Comparison of ENCODE assay signal across 9 mouse cellular contexts in the genomic region with DNA sequence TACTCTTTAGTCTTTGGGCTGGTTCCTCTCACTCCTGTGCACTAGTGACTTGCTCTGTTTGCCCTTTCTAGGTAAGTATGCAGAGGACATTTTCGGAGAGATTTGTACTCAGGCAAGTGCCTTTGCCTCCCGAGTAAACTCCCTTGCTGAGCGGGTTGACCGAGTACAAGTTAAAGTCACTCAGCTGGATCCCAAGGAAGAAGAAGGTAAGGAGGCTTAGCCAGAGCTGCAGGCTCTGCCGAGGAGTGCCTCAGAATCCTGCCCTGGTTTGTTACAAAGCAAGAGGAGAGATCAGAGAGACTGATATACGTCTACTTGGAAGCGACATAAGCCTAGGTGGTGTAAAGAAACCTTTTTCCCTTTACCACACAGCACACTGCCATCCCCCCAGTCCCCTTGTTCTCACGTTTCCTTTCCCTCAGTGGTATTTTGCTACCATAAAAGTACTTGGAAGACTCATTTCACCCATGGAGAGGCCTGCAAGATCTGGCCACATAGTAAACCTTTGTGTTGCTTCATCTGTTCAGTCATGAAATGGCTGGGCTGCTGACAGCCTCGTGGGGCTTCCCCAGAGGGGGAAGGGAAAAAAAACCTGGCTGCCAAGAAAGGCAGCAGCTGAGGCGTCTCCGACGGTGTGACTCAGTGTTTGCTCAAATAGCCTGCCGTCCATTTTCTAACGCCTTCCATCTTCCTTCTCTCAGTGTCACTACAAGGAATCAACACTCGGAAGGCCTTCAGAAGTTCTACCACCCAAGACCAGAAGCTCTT. TPM values are rescaled to one million over a fixed set of nuclear protein-coding genes. Genes with fewer than 3 reads are reported as not detected.
A peak's percentile ranks its signal among the peaks of the same experiment; 100 is the strongest.
DNase-seq lines count a peak whose midpoint lies in the region; ATAC-seq and TF ChIP-seq lines count a peak whose summit lies in the region.
"Had no signal": no experiment of that assay in that cellular context is flagged by ENCODE, and none has a peak within 500 bp of the region (broad histone marks: within the 10 kb centered on the region; RNA-seq: fewer than 3 reads in every experiment).

No protein-coding gene starts in this region.

- H3K4me2 ChIP-seq in forebrain, embryonic 11.5 days (ENCODE audit: low read depth, low read length, severe bottlenecking), result no peak overlapping the region
- no peak overlapping the region for H3K4me2 ChIP-seq in hindbrain, embryonic 16.5 days (ENCODE audit: low read length)
- H3K4me2 ChIP-seq in lung, embryonic 14.5 days, result peak overlapping the region; percentile 16; the same call in 1 of the 2 replicates

- peaks cover 25% of the 10 kb centered on the region for H3K4me1 ChIP-seq in forebrain, embryonic 10.5 days
- peaks cover 4% of the 10 kb centered on the region; the same call in 1 of the 2 replicates for H3K4me1 ChIP-seq in forebrain, embryonic 11.5 days (replicated peaks; ENCODE audit: control insufficient read depth, insufficient read depth, low read length)
- no peaks in the 10 kb centered on the region for H3K4me1 ChIP-seq in hindbrain, embryonic 16.5 days (ENCODE audit: control insufficient read depth, insufficient read depth, low read depth, low read length)
- H3K4me1 ChIP-seq in lung, embryonic 14.5 days (ENCODE audit: insufficient read depth), result peaks cover 6% of the 10 kb centered on the region; the same call in 1 of the 2 replicates

- WGBS in forebrain, embryonic 10.5 days, result 65% methylated on average over 15 of the region's 15 CpGs
- 63% methylated on average over 15 of the region's 15 CpGs for WGBS in forebrain, embryonic 11.5 days
- WGBS in hindbrain, embryonic 16.5 days, result 48% methylated on average over 15 of the region's 15 CpGs
- WGBS in lung, embryonic 14.5 days, result 22% methylated on average over 15 of the region's 15 CpGs

- no peak for ATAC-seq in forebrain, embryonic 11.5 days (replicated peaks; ENCODE audit: low FRiP score)
- ATAC-seq in hindbrain, embryonic 16.5 days, result no peak
- peak; percentile 74 for ATAC-seq in lung, embryonic 14.5 days (ENCODE audit: insufficient read depth)
- ATAC-seq in megakaryocyte, adult 5-6 weeks (ENCODE audit: poor library complexity, severe bottlenecking), result no peak

- no peak overlapping the region for H3K4me3 ChIP-seq in forebrain, embryonic 10.5 days
- no peak overlapping the region for H3K4me3 ChIP-seq in forebrain, embryonic 11.5 days (ENCODE audit: low read depth, low read length)
- no peak overlapping the region for H3K4me3 ChIP-seq in hindbrain, embryonic 16.5 days (ENCODE audit: low read length)
- no peak overlapping the region for H3K4me3 ChIP-seq in lung, embryonic 14.5 days (ENCODE audit: low read depth, low read length)

- peaks cover 83% of the 10 kb centered on the region for H3K36me3 ChIP-seq in forebrain, embryonic 10.5 days (replicated peaks)
- no peaks in the 10 kb centered on the region; the same call in none of the 2 replicates for H3K36me3 ChIP-seq in forebrain, embryonic 11.5 days (ENCODE audit: control insufficient read depth, insufficient read depth, low read length)
- H3K36me3 ChIP-seq in hindbrain, embryonic 16.5 days (ENCODE audit: control insufficient read depth, insufficient read depth, low read length), result peaks cover 3% of the 10 kb centered on the region
- peaks cover 65% of the 10 kb centered on the region for H3K36me3 ChIP-seq in lung, embryonic 14.5 days (ENCODE audit: insufficient read depth)

- H3K27me3 ChIP-seq in forebrain, embryonic 10.5 days (ENCODE audit: poor library complexity, severe bottlenecking), result no peaks in the 10 kb centered on the region
- no peaks in the 10 kb centered on the region for H3K27me3 ChIP-seq in forebrain, embryonic 11.5 days (ENCODE audit: control insufficient read depth, insufficient read depth, low read length)
- no peaks in the 10 kb centered on the region for H3K27me3 ChIP-seq in hindbrain, embryonic 16.5 days (replicated peaks; ENCODE audit: control insufficient read depth, insufficient read depth, low read length)
- H3K27me3 ChIP-seq in lung, embryonic 14.5 days (ENCODE audit: insufficient read depth, low read length), result no peaks in the 10 kb centered on the region

- no peak overlapping the region for H3K9ac ChIP-seq in forebrain, embryonic 11.5 days (ENCODE audit: low read length)
- H3K9ac ChIP-seq in hindbrain, embryonic 16.5 days (ENCODE audit: low read depth, low read length), result no peak overlapping the region
- H3K9ac ChIP-seq in lung, embryonic 14.5 days, result no peak overlapping the region; the same call in 1 of the 2 replicates

- no peak for DNase-seq in forebrain, embryonic 10.5 days (ENCODE audit: extremely low spot score, low spot score)
- no peak for DNase-seq in forebrain, embryonic 11.5 days (ENCODE audit: low spot score)
- DNase-seq in NIH3T3 (ENCODE audit: low read depth), result peak; percentile 95
- DNase-seq in gastrocnemius, postnatal 10 days, result peak; percentile 54
- DNase-seq in lung, embryonic 14.5 days, result peak; percentile 82
- peak; percentile 72 to 83 for DNase-seq in urinary bladder, postnatal 36 days (ENCODE audit: low spot score in 2 of 2)

- H3K9me3 ChIP-seq in forebrain, embryonic 10.5 days, result no peaks in the 10 kb centered on the region
- no peaks in the 10 kb centered on the region for H3K9me3 ChIP-seq in forebrain, embryonic 11.5 days (ENCODE audit: control insufficient read depth, low read length)
- H3K9me3 ChIP-seq in hindbrain, embryonic 16.5 days (ENCODE audit: control insufficient read depth, low read length), result no peaks in the 10 kb centered on the region
- no peaks in the 10 kb centered on the region for H3K9me3 ChIP-seq in lung, embryonic 14.5 days (ENCODE audit: low read depth, low read length)

- peak overlapping the region; percentile 31; the same call in 1 of the 2 replicates for H3K27ac ChIP-seq in forebrain, embryonic 10.5 days
- H3K27ac ChIP-seq in forebrain, embryonic 11.5 days (ENCODE audit: low read depth, low read length), result no peak overlapping the region
- H3K27ac ChIP-seq in hindbrain, embryonic 16.5 days (ENCODE audit: low read depth, low read length), result peak overlapping the region; percentile 21
- peak overlapping the region; percentile 89 for H3K27ac ChIP-seq in lung, embryonic 14.5 days (ENCODE audit: low read depth)
- H3K27ac ChIP-seq: macrophage had no signal

- no peak for TF ChIP-seq CTCF in lung, embryonic 14.5 days (IDR thresholded peaks at IDR 0.05; ENCODE audit: low read depth)

RNA-seq across cellular contexts. Expression of a gene that starts 26.8 kb away (rescaled TPM):
- 1.2 and 2.5 TPM in 2 replicates for polyA plus RNA-seq in forebrain, embryonic 10.5 days (2016; fragmentation: Nextera tagmentation; extraction: Ambion mirVana)
- not detected in 2 replicates for polyA plus RNA-seq in forebrain, embryonic 11.5 days (2014; fragmentation: Nextera tagmentation; extraction: Ambion mirVana)
- total RNA-seq in gastrocnemius, postnatal 10 days (2021), result not detected
- polyA plus RNA-seq in hindbrain, embryonic 16.5 days (2015; fragmentation: Nextera tagmentation; extraction: Ambion mirVana), result 5.6 and 8.3 TPM in 2 replicates
- polyA plus RNA-seq in lung, embryonic 14.5 days (2014; fragmentation: Nextera tagmentation; extraction: Ambion mirVana), result 5.0 and 7.4 TPM in 2 replicates
- not detected in 2 replicates for total RNA-seq in megakaryocyte, adult 5-6 weeks (2015)
- total RNA-seq in megakaryocyte, adult 5-6 weeks (2017), result not detected in 2 replicates
- polyA plus RNA-seq: macrophage had no signal

RNA-seq across cellular contexts. Expression of a gene that starts 27.3 kb away (rescaled TPM):
- polyA plus RNA-seq in forebrain, embryonic 10.5 days (2016; fragmentation: Nextera tagmentation; extraction: Ambion mirVana), result 0.06 and 0.27 TPM in 2 replicates
- polyA plus RNA-seq in forebrain, embryonic 11.5 days (2014; fragmentation: Nextera tagmentation; extraction: Ambion mirVana), result 0.37 TPM in 1 of 2 replicates, not detected in the other
- total RNA-seq in gastrocnemius, postnatal 10 days (2021), result not detected
- 2.5 TPM in 2 replicates for polyA plus RNA-seq in hindbrain, embryonic 16.5 days (2015; fragmentation: Nextera tagmentation; extraction: Ambion mirVana)
- polyA plus RNA-seq in lung, embryonic 14.5 days (2014; fragmentation: Nextera tagmentation; extraction: Ambion mirVana), result 0.18 TPM in 1 of 2 replicates, not detected in the other
- total RNA-seq in megakaryocyte, adult 5-6 weeks (2015), result 0.21 TPM in 1 of 2 replicates, not detected in the other
- total RNA-seq in megakaryocyte, adult 5-6 weeks (2017), result not detected in 2 replicates
- polyA plus RNA-seq: macrophage had no signal

RNA-seq across cellular contexts. Expression of a gene that starts 54.8 kb away (rescaled TPM):
- polyA plus RNA-seq in forebrain, embryonic 10.5 days (2016; fragmentation: Nextera tagmentation; extraction: Ambion mirVana), result 47.4 and 49.1 TPM in 2 replicates
- 28.8 and 33.2 TPM in 2 replicates for polyA plus RNA-seq in forebrain, embryonic 11.5 days (2014; fragmentation: Nextera tagmentation; extraction: Ambion mirVana)
- 10 to 100 TPM; 73.1 to 88.7 TPM for total RNA-seq in gastrocnemius, postnatal 10 days (2021)
- polyA plus RNA-seq in hindbrain, embryonic 16.5 days (2015; fragmentation: Nextera tagmentation; extraction: Ambion mirVana), result 22.7 and 23.2 TPM in 2 replicates
- 96.3 and 101 TPM in 2 replicates for polyA plus RNA-seq in lung, embryonic 14.5 days (2014; fragmentation: Nextera tagmentation; extraction: Ambion mirVana)
- 226 and 236 TPM in 2 replicates for total RNA-seq in megakaryocyte, adult 5-6 weeks (2015)
- 56.9 and 75.4 TPM in 2 replicates for total RNA-seq in megakaryocyte, adult 5-6 weeks (2017)

RNA-seq across cellular contexts. Expression of a gene that starts 55.5 kb away (rescaled TPM):
- polyA plus RNA-seq in forebrain, embryonic 10.5 days (2016; fragmentation: Nextera tagmentation; extraction: Ambion mirVana), result 1.7 and 1.8 TPM in 2 replicates
- 1.2 and 3.0 TPM in 2 replicates for polyA plus RNA-seq in forebrain, embryonic 11.5 days (2014; fragmentation: Nextera tagmentation; extraction: Ambion mirVana)
- 1 to 10 TPM; 2.1 to 5.5 TPM for total RNA-seq in gastrocnemius, postnatal 10 days (2021)
- polyA plus RNA-seq in hindbrain, embryonic 16.5 days (2015; fragmentation: Nextera tagmentation; extraction: Ambion mirVana), result 2.6 and 4.2 TPM in 2 replicates
- polyA plus RNA-seq in lung, embryonic 14.5 days (2014; fragmentation: Nextera tagmentation; extraction: Ambion mirVana), result 2.0 and 2.2 TPM in 2 replicates
- total RNA-seq in megakaryocyte, adult 5-6 weeks (2015), result 10.2 and 11.7 TPM in 2 replicates
- 9.1 and 13.4 TPM in 2 replicates for total RNA-seq in megakaryocyte, adult 5-6 weeks (2017)

Comparison
In these comparisons a context has a peak if more than half of its experiments do, and no peak if none do; other contexts are left out.
1. DNase-seq: peak in NIH3T3 (single experiment), gastrocnemius, postnatal 10 days (single experiment), lung, embryonic 14.5 days (single experiment) and urinary bladder, postnatal 36 days (2 of 2); none in forebrain, embryonic 10.5 days (single experiment) and forebrain, embryonic 11.5 days (single experiment).